ENCODE assay signal across 9 mouse cellular contexts in genomic region chr8:123759933-123760332, GRCm38 (mm10). TPM values are rescaled to one million over a fixed set of nuclear protein-coding genes. Genes with fewer than 3 reads are reported as not detected.
DNase-seq lines count a peak whose midpoint lies in the region; ATAC-seq and TF ChIP-seq lines count a peak whose summit lies in the region.
"Had no signal": no experiment of that assay in that cellular context is flagged by ENCODE, and none has a peak within 500 bp of the region (broad histone marks: within the 10 kb centered on the region; RNA-seq: fewer than 3 reads in every experiment).

No protein-coding gene starts in this region.

- no peak overlapping the region for H3K9ac ChIP-seq in hindbrain, embryonic 13.5 days
- no peak overlapping the region; the same call in 1 of the 2 replicates for H3K9ac ChIP-seq in midbrain, embryonic 13.5 days (replicated peaks)

- DNase-seq in cerebellum, postnatal 14 days = peak; percentile 34 to 43
- DNase-seq in cerebellum, adult 11 months = no peak
- peak; percentile 94 for DNase-seq in brain, embryonic 14.5 days (ENCODE audit: low read depth)
- DNase-seq in ovary, postnatal 36 days (ENCODE audit: low spot score) = no peak
- DNase-seq in right cerebral cortex, adult 2 months (ENCODE audit: low spot score in 2 of 2) = no peak
- no peak for DNase-seq in layer of hippocampus, postnatal 36 days
- DNase-seq: kidney, adult 2 months had no signal

- peak overlapping the region; percentile 45 for H3K4me2 ChIP-seq in hindbrain, embryonic 13.5 days
- peak overlapping the region; percentile 48 for H3K4me2 ChIP-seq in midbrain, embryonic 13.5 days (replicated peaks)

- ATAC-seq in hindbrain, embryonic 13.5 days (ENCODE audit: low FRiP score) = peak; percentile 71
- peak; percentile 87 for ATAC-seq in midbrain, embryonic 13.5 days

- peaks cover 3% of the 10 kb centered on the region; the same call in 1 of the 2 replicates for H3K27me3 ChIP-seq in hindbrain, embryonic 13.5 days
- H3K27me3 ChIP-seq in midbrain, embryonic 13.5 days = no peaks in the 10 kb centered on the region

- 3% methylated on average over 10 of the region's 10 CpGs for WGBS in hindbrain, embryonic 13.5 days
- WGBS in midbrain, embryonic 13.5 days = 2% methylated on average over 10 of the region's 10 CpGs

- H3K9me3 ChIP-seq in hindbrain, embryonic 13.5 days = no peaks in the 10 kb centered on the region
- H3K9me3 ChIP-seq in midbrain, embryonic 13.5 days = no peaks in the 10 kb centered on the region

- no peaks in the 10 kb centered on the region for H3K36me3 ChIP-seq in hindbrain, embryonic 13.5 days
- H3K36me3 ChIP-seq in midbrain, embryonic 13.5 days = no peaks in the 10 kb centered on the region

- TF ChIP-seq CTCF in brain, embryonic 14.5 days (IDR thresholded peaks at IDR 0.05; ENCODE audit: borderline replicate concordance, extremely low read depth, insufficient read depth, insufficient read length) = no peak

- H3K4me3 ChIP-seq in hindbrain, embryonic 13.5 days = 0 out of 2 replicates have a peak overlapping the region, but pooled peaks have one; percentile 16
- peak overlapping the region; percentile 22; the same call in 1 of the 2 replicates for H3K4me3 ChIP-seq in midbrain, embryonic 13.5 days (replicated peaks)

- no peak overlapping the region for H3K27ac ChIP-seq in hindbrain, embryonic 13.5 days
- H3K27ac ChIP-seq in midbrain, embryonic 13.5 days = no peak overlapping the region

- H3K4me1 ChIP-seq in hindbrain, embryonic 13.5 days (replicated peaks) = peaks cover 36% of the 10 kb centered on the region
- peaks cover 23% of the 10 kb centered on the region for H3K4me1 ChIP-seq in midbrain, embryonic 13.5 days (replicated peaks)

- TF ChIP-seq POLR2A in brain, embryonic 14.5 days (IDR thresholded peaks at IDR 0.05; ENCODE audit: borderline replicate concordance, extremely low read depth, insufficient read depth, insufficient read length, poor library complexity, severe bottlenecking) = no peak

RNA-seq across cellular contexts. Expression of gene Rab4a, which starts 45.9 kb away (rescaled TPM):
- 48.0 and 49.1 TPM in 2 replicates for polyA plus RNA-seq in brain, embryonic 14.5 days (2012; rRNA removed)
- 73.9 and 74.8 TPM in 2 replicates for polyA plus RNA-seq in hindbrain, embryonic 13.5 days (2015; fragmentation: Nextera tagmentation; extraction: Ambion mirVana)
- polyA plus RNA-seq in midbrain, embryonic 13.5 days (2015; fragmentation: Nextera tagmentation; extraction: Ambion mirVana) = 64.0 and 65.7 TPM in 2 replicates
- 10 to 100 TPM; 42.3 to 42.8 TPM for total RNA-seq in layer of hippocampus, postnatal 36 days (2021)

Comparison
In these comparisons a context has a peak if more than half of its experiments do, and no peak if none do; other contexts are left out.
1. DNase-seq: peak in cerebellum, postnatal 14 days (2 of 2) and brain, embryonic 14.5 days (single experiment); none in cerebellum, adult 11 months (single experiment), ovary, postnatal 36 days (single experiment), right cerebral cortex, adult 2 months (0 of 2) and layer of hippocampus, postnatal 36 days (0 of 2).